Mouse (Mus musculus): ENCODE measurements around the gene Calhm3. TPM values are rescaled to one million over a fixed set of nuclear protein-coding genes. Genes with fewer than 3 reads are reported as not detected.

Gene Calhm3
- total RNA-seq, 2 experiments from 2014 or later = not detected

GRCm38 (mm10) chr19:47128835-47129234 lies 28.7 kb downstream of the Calhm3 start:
- no peak for DNase-seq
- intact Hi-C loops (cut with DNase I) = no loop called here

DNA sequence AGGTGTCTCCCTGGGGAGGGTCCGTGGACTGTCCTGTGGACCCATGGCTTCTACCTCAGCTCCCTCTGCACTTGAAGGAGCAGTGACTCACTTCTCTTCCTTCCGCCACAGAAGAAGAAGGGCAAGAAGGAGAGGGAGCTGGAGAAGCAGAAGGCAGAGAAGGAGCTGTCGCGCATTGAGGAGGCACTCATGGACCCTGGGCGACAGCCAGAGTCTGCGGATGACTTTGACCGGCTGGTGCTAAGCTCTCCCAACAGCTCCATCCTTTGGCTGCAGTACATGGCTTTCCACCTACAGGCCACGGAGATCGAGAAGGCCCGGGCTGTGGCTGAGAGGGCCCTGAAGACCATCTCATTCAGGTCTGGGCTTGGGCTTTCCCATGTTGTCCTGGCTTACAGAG lies 29.4 kb downstream of the Calhm3 start:
- no peak for DNase-seq
- intact Hi-C loops (cut with DNase I) = no loop called here

DNA sequence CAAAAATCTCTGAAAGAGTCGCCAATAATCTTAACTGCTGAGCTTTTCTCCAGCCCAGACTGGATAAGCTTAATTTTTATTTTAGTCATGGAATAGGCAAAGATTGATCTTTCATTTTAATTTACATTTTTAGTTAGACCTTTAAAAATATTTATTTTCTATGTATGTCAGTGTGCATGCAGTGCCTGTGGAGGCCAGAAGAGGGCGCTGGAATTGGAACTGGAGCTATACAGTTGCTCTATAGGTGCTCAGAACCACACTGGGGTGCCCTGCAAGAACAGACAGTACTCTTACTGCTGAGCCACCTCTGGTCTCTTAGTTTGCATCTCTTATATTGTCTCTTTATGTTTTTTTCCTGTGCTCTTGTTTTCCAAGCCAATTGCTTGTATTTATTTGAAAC lies 34.8 kb downstream of the Calhm3 start:
- peak in 1 of 2 experiments; percentile 46 for DNase-seq
- intact Hi-C loops (cut with DNase I) = no loop called here

- peak in 1 of 2 experiments; percentile 35 for DNase-seq
Observed at GRCm38 (mm10) chr19:47121054-47121453, 36.5 kb downstream of the Calhm3 start.

GRCm38 (mm10) chr19:47118634-47119033 lies 38.9 kb downstream of the Calhm3 start:
- intact Hi-C loops (cut with DNase I) = no loop called here
- DNase-seq = no peak

More at GRCm38 (mm10) chr19:47121054-47121453, 36.5 kb downstream of the Calhm3 start:
- intact Hi-C loops (cut with DNase I) = loop anchor here (1.0 kb wide), 1 partner anchor 48 kb away; no protein-coding TSS in a partner anchor

DNA sequence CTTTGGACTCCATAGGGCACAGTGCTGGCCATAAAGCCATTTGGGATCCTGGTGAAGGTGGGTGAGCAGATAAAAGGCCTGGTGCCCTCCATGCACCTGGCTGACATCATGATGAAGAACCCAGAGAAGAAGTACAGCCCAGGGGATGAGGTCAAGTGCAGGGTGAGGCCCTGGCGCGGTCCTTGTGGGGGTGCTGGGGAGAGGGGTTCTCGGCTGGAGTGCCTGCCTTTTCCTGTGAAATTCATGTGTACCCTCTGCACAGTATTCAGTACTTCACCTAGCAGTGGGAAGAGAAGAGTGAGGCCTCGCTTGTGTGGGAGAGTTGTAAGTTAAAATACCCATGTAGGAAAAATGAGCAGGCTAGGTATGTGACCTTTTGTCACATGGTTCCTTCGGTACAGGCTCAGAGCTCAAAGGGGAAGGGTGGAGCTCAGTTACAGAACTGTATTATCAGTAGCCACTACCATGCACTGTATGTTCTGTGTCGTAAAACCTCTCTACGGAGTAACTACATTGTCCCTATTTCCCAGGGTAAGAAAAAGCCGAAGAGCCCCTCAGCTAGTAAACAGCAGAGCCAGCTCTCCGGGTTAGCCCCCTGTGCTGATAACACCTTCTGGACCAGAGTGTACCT lies 52.8 kb downstream of the Calhm3 start:
- no peak for DNase-seq

More for the DNA sequence above, 52.8 kb downstream of the Calhm3 start:
- intact Hi-C loops (cut with DNase I) = no loop called here

Other genes with a start within 250 kb of the Calhm3 start
- not detected for gene Ina, start 143.1 kb downstream of the Calhm3 start, total RNA-seq (2021)
- gene Nt5c2, start 142.6 kb downstream of the Calhm3 start, total RNA-seq (2021) = 10 to 100 TPM; 64.9 to 75.1 TPM
- gene Pcgf6, start 106.9 kb downstream of the Calhm3 start, total RNA-seq (2021) = 1 to 10 TPM; 2.8 to 2.9 TPM
- gene Taf5, start 90.0 kb downstream of the Calhm3 start, total RNA-seq (2021) = 1 to 10 TPM; 3.6 to 3.8 TPM
- 1,000 to 10,000 TPM; 2,083 to 2,242 TPM for gene Usmg5, start 67.1 kb downstream of the Calhm3 start, total RNA-seq (2021)
- 10 to 100 TPM; 11.7 to 12.3 TPM for gene Pdcd11, start 67.0 kb downstream of the Calhm3 start, total RNA-seq (2021)
- 1 to 10 TPM; 4.1 to 5.2 TPM for gene Calhm2, start 19.5 kb downstream of the Calhm3 start, total RNA-seq (2021)
- gene Calhm1, start 13.5 kb downstream of the Calhm3 start, total RNA-seq (2021) = not detected
- gene Neurl1a, start 21.1 kb upstream of the Calhm3 start, total RNA-seq (2021) = 1 to 10 TPM in 1 of 2 experiments, under 1 TPM in 1; 0.69 to 1.0 TPM